Mouse (Mus musculus) MEL (cell line): ENCODE data around the gene Pou3f1. TPM values are rescaled to one million over a fixed set of nuclear protein-coding genes. Genes with fewer than 3 reads are reported as not detected.

Experiments
- DNase-seq: peaks from one replicate; pipeline ENCODE4 v3.0.0; 2011; ENCODE audit warnings: low read depth, low spot score
- H3K27ac ChIP-seq: 2 replicates; pipeline ENCODE4 v1.5.1; 2012; ENCODE audit warnings: low read depth, mild to moderate bottlenecking, control low read depth, low read length, moderate library complexity; ENCODE audit not compliant: control insufficient read depth
- H3K27me3 ChIP-seq, 2 experiments: fragments of 150-350 bp in 1 of 2; sonication (generic) in 1 of 2; 2 replicates each; pipeline ENCODE4 v1.6.1; 2012; ENCODE audit warnings: low read length in 2 of 2, mild to moderate bottlenecking in 2 of 2, improper control_type of control experiment in 1 of 2, moderate library complexity in 1 of 2; ENCODE audit not compliant: insufficient read depth in 2 of 2, control insufficient read depth in 1 of 2
- H3K36me3 ChIP-seq, 2 experiments: 2 replicates each; pipeline ENCODE4 v1.6.1; 2012 to 2014; ENCODE audit warnings: low read length in 2 of 2, improper control_type of control experiment in 1 of 2, inconsistent platforms in 1 of 2, mild to moderate bottlenecking in 1 of 2; ENCODE audit not compliant: insufficient read depth in 2 of 2, control insufficient read depth in 1 of 2
- H3K4me1 ChIP-seq, 2 experiments: fragments of 150-350 bp in 1 of 2; sonication (generic) in 1 of 2; 2 replicates each; pipeline ENCODE4 v1.6.1; 2012; ENCODE audit warnings: low read length in 2 of 2, improper control_type of control experiment in 1 of 2, mild to moderate bottlenecking in 1 of 2; ENCODE audit not compliant: insufficient read depth in 2 of 2, control insufficient read depth in 1 of 2
- H3K4me3 ChIP-seq, 2 experiments: fragments of 150-350 bp in 1 of 2; sonication (generic) in 1 of 2; 2 replicates each; pipeline ENCODE4 v1.5.1; 2012; ENCODE audit warnings: low read depth in 2 of 2, low read length in 2 of 2, mild to moderate bottlenecking in 2 of 2, moderate library complexity in 2 of 2, control low read depth in 1 of 2, improper control_type of control experiment in 1 of 2; ENCODE audit not compliant: control insufficient read depth in 1 of 2, insufficient read depth in 1 of 2
- H3K79me2 ChIP-seq: 2 replicates; pipeline ENCODE4 v1.6.1; 2012; ENCODE audit warnings: mild to moderate bottlenecking, low read length, moderate library complexity; ENCODE audit not compliant: control insufficient read depth, poor library complexity, insufficient read depth
- H3K9ac ChIP-seq: 2 replicates; pipeline ENCODE4 v1.6.1; 2012; ENCODE audit warnings: low read depth, mild to moderate bottlenecking, control low read depth, low read length, moderate library complexity; ENCODE audit not compliant: control insufficient read depth, poor library complexity, severe bottlenecking
- H3K9me3 ChIP-seq: fragments of 150-350 bp; sonication (generic); replicated peaks from 2 replicates; pipeline ENCODE4 v1.6.1; 2012; ENCODE audit warnings: mild to moderate bottlenecking, low read length, improper control_type of control experiment, moderate library complexity; ENCODE audit not compliant: insufficient read depth
- BHLHE40 ChIP-seq: IDR thresholded peaks from 2 replicates; pipeline ENCODE4 v1.6.1; 2012; ENCODE audit warnings: low read depth, mild to moderate bottlenecking, inconsistent platforms, low read length, improper control_type of control experiment, borderline replicate concordance
- CHD2 ChIP-seq: IDR thresholded peaks from 2 replicates; pipeline ENCODE4 v1.6.1; 2011; ENCODE audit warnings: low read length, improper control_type of control experiment
- CTCF ChIP-seq, 3 experiments: IDR thresholded peaks in 2 of 3; conservative IDR thresholded peaks in 1 of 3; 2 replicates each; pipeline ENCODE4 v1.5.1; 2011 to 2012; ENCODE audit warnings: low read length in 3 of 3, low read depth in 2 of 3, mild to moderate bottlenecking in 2 of 3, improper control_type of control experiment in 1 of 3, inconsistent platforms in 1 of 3, mixed read lengths in 1 of 3, moderate library complexity in 1 of 3; ENCODE audit not compliant: control insufficient read depth in 1 of 3, insufficient read depth in 1 of 3, poor library complexity in 1 of 3, severe bottlenecking in 1 of 3
- E2F4 ChIP-seq: IDR thresholded peaks from 2 replicates; pipeline ENCODE4 v1.6.1; 2011; ENCODE audit warnings: low read depth, low read length, improper control_type of control experiment, borderline replicate concordance
- ELF1 ChIP-seq: IDR thresholded peaks from 2 replicates; pipeline ENCODE4 v1.6.1; 2014; ENCODE audit warnings: low read depth, mild to moderate bottlenecking, inconsistent platforms, low read length, improper control_type of control experiment, moderate library complexity
- ETS1 ChIP-seq: IDR thresholded peaks from 2 replicates; pipeline ENCODE4 v1.6.1; 2012; ENCODE audit warnings: low read depth, mild to moderate bottlenecking, inconsistent platforms, low read length, improper control_type of control experiment, moderate library complexity
- GATA1 ChIP-seq: IDR thresholded peaks from 2 replicates; pipeline ENCODE4 v1.6.1; 2011; ENCODE audit warnings: low read depth, low read length, improper control_type of control experiment
- HCFC1 ChIP-seq: IDR thresholded peaks from 2 replicates; pipeline ENCODE4 v1.6.1; 2012; ENCODE audit warnings: low read depth, mild to moderate bottlenecking, inconsistent platforms, low read length, improper control_type of control experiment, moderate library complexity
- KAT2A ChIP-seq: conservative IDR thresholded peaks from 2 replicates; pipeline ENCODE4 v1.6.1; 2012; ENCODE audit warnings: low read depth, low read length, improper control_type of control experiment, inconsistent platforms
- MAFK ChIP-seq: IDR thresholded peaks from 2 replicates; pipeline ENCODE4 v1.6.1; 2011; ENCODE audit warnings: low read depth, mild to moderate bottlenecking, low read length, improper control_type of control experiment, borderline replicate concordance
- MAZ ChIP-seq: IDR thresholded peaks from 2 replicates; pipeline ENCODE4 v1.6.1; 2012; ENCODE audit warnings: low read depth, mild to moderate bottlenecking, inconsistent platforms, low read length, improper control_type of control experiment
- MEF2A ChIP-seq: IDR thresholded peaks from 2 replicates; pipeline ENCODE4 v1.6.1; 2014; ENCODE audit warnings: low read depth, mild to moderate bottlenecking, inconsistent platforms, low read length, improper control_type of control experiment; ENCODE audit not compliant: poor library complexity, insufficient replicate concordance, severe bottlenecking; ENCODE audit errors: extremely low read depth
- MXI1 ChIP-seq: IDR thresholded peaks from 2 replicates; pipeline ENCODE4 v1.6.1; 2011; ENCODE audit warnings: mild to moderate bottlenecking, low read depth, low read length, improper control_type of control experiment
- NRF1 ChIP-seq: IDR thresholded peaks from 2 replicates; pipeline ENCODE4 v1.6.1; 2014; ENCODE audit warnings: low read depth, mild to moderate bottlenecking, inconsistent platforms, low read length, improper control_type of control experiment, moderate library complexity; ENCODE audit not compliant: poor library complexity, insufficient read depth, severe bottlenecking
- POLR2A ChIP-seq, 2 experiments: IDR thresholded peaks; 2 replicates each; pipeline ENCODE4 v1.6.1; 2011 to 2012; ENCODE audit warnings: low read length in 2 of 2, mild to moderate bottlenecking in 2 of 2, control low read depth in 1 of 2, improper control_type of control experiment in 1 of 2, low read depth in 1 of 2, moderate library complexity in 1 of 2; ENCODE audit not compliant: control insufficient read depth in 1 of 2, insufficient read depth in 1 of 2, poor library complexity in 1 of 2
- POLR2AphosphoS2 ChIP-seq: IDR thresholded peaks from 2 replicates; pipeline ENCODE4 v1.6.1; 2011; ENCODE audit warnings: low read length, improper control_type of control experiment
- RAD21 ChIP-seq: IDR thresholded peaks from 2 replicates; pipeline ENCODE4 v1.6.1; 2011; ENCODE audit warnings: mild to moderate bottlenecking, low read depth, low read length, improper control_type of control experiment
- RCOR1 ChIP-seq: IDR thresholded peaks from 2 replicates; pipeline ENCODE4 v1.6.1; 2012; ENCODE audit warnings: low read depth, mild to moderate bottlenecking, inconsistent platforms, low read length, improper control_type of control experiment
- SIN3A ChIP-seq: IDR thresholded peaks from 2 replicates; pipeline ENCODE4 v1.6.1; 2012; ENCODE audit warnings: low read length, improper control_type of control experiment, inconsistent platforms
- TAL1 ChIP-seq: IDR thresholded peaks from 2 replicates; pipeline ENCODE4 v1.6.1; 2012; ENCODE audit warnings: mild to moderate bottlenecking, inconsistent platforms, low read length, moderate library complexity, mixed read lengths
- TBP ChIP-seq: IDR thresholded peaks from 2 replicates; pipeline ENCODE4 v1.8.0; 2011; ENCODE audit warnings: low read depth, low read length, improper control_type of control experiment
- TCF12 ChIP-seq: IDR thresholded peaks from 2 replicates; pipeline ENCODE4 v1.6.1; 2014; ENCODE audit warnings: low read depth, mild to moderate bottlenecking, inconsistent platforms, low read length, improper control_type of control experiment, moderate library complexity
- UBTF ChIP-seq: IDR thresholded peaks from 2 replicates; pipeline ENCODE4 v1.6.1; 2012; ENCODE audit warnings: low read depth, mild to moderate bottlenecking, inconsistent platforms, low read length, improper control_type of control experiment, moderate library complexity, borderline replicate concordance; ENCODE audit not compliant: insufficient read depth
- USF1 ChIP-seq: IDR thresholded peaks from 2 replicates; pipeline ENCODE4 v1.6.1; 2014; ENCODE audit warnings: low read depth, mild to moderate bottlenecking, inconsistent platforms, low read length, improper control_type of control experiment, moderate library complexity
- USF2 ChIP-seq, 2 experiments: IDR thresholded peaks; 2 replicates each; pipeline ENCODE4 v1.6.1; 2011 to 2012; ENCODE audit warnings: improper control_type of control experiment in 2 of 2, low read length in 2 of 2, borderline replicate concordance in 1 of 2, inconsistent platforms in 1 of 2, low read depth in 1 of 2, mild to moderate bottlenecking in 1 of 2; ENCODE audit not compliant: insufficient read depth in 1 of 2
- ZC3H11A ChIP-seq: IDR thresholded peaks from 2 replicates; pipeline ENCODE4 v1.6.1; 2012; ENCODE audit warnings: low read depth, mild to moderate bottlenecking, inconsistent platforms, low read length, improper control_type of control experiment
- ZKSCAN1 ChIP-seq: IDR thresholded peaks from 2 replicates; pipeline ENCODE4 v1.6.1; 2012; ENCODE audit warnings: low read depth, mild to moderate bottlenecking, inconsistent platforms, low read length, improper control_type of control experiment, moderate library complexity
- ZMIZ1 ChIP-seq: IDR thresholded peaks from 2 replicates; pipeline ENCODE4 v1.6.1; 2012; ENCODE audit warnings: low read depth, mild to moderate bottlenecking, inconsistent platforms, low read length, improper control_type of control experiment, moderate library complexity
- ZNF384 ChIP-seq: IDR thresholded peaks from 2 replicates; pipeline ENCODE4 v1.6.1; 2012; ENCODE audit warnings: low read depth, mild to moderate bottlenecking, inconsistent platforms, low read length, improper control_type of control experiment
- polyA plus RNA-seq, 2 experiments: library from polyadenylated mRNA; stranded (reverse) in 1 of 2; unstranded in 1 of 2; fragments of >175 nt in 1 of 2; fragments of >200 nt in 1 of 2; gene quantifications; 2 replicates each; pipeline versions ENCODE4 v1.2.1 to v1.2.4; 2012; ENCODE audit warnings: low replicate concordance in 2 of 2, low read depth in 1 of 2; ENCODE audit not compliant: insufficient read length in 2 of 2, insufficient read depth in 1 of 2, missing spikeins in 1 of 2
- total RNA-seq: library from RNA; depleted of rRNA; stranded (reverse); fragments of 300-350 nt; gene quantifications from 2 replicates; pipeline ENCODE4 v1.2.3, GENCODE M21; 2012

Pou3f1 gene
- total and polyA plus RNA-seq, 3 experiments: not detected

DNA sequence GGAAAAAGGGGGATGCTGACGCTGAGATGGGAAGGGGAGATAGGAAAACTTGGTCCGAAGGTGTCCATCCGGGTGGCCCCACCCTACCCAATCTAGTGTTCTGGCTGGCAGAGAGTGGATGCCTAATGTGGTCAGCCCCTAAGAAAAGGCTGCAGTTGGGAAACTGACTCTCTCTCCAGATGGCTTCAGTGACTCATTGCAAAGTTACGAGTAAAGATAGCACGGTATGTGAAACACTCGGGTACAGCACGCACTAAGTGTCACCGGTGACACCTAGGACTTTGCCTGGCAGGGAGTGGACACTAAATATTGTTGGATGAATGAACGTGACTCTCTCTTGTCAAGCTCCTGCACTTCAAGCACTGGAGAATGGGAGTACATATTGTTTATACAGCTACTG lies 12.7 kb upstream of the Pou3f1 start:
- H3K27me3 ChIP-seq: no peaks in the 10 kb centered on the region
- no peak overlapping the region for H3K9ac ChIP-seq
- H3K4me1 ChIP-seq: peaks cover 0 to 13% of the 10 kb centered on the region in 2 experiments; a peak in 1 of 4 replicates
- TF ChIP-seq ELF1: no peak
- TF ChIP-seq CTCF (IDR thresholded peaks at IDR 0.05 in 2 of 3, conservative IDR thresholded peaks at IDR 0.05 in 1 of 3; ENCODE audit: control insufficient read depth in 1 of 3, insufficient read depth in 1 of 3, low read depth in 2 of 3, low read length in 3 of 3, poor library complexity in 1 of 3, severe bottlenecking in 1 of 3): no peak
- TF ChIP-seq MXI1: no peak
- TF ChIP-seq TAL1: no peak
- TF ChIP-seq TCF12: no peak
- TF ChIP-seq SIN3A: no peak
- peaks cover 0 to 9% of the 10 kb centered on the region in 2 experiments; a peak in 2 of 4 replicates for H3K36me3 ChIP-seq
- H3K4me3 ChIP-seq: no peak overlapping the region
- H3K79me2 ChIP-seq: no peaks in the 10 kb centered on the region
- H3K9me3 ChIP-seq: no peaks in the 10 kb centered on the region
- no peak for DNase-seq
- no peak overlapping the region for H3K27ac ChIP-seq

DNA sequence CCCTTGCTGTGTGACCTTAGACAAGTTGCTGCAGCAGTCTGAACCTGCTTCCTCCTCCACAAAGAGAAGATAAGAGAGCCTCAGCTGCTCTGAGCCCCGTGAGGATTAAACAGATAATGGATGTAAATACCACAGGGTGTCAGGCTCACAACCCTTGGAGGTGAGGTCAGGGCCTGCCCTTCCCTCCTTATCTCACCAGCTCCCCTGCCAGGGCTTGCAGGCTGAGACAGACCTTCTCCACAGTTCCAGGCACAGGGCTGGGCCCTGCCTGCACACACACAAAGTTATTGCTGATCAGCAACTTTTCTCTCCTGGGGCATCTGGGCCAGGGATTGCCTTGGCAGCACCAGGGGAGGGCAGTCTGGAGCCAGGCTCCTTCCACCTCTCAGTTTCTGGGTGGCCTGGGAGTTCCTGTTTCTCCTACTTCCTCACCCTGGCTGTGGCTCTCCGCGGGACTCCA lies 11.6 kb upstream of the Pou3f1 start:
- H3K9me3 ChIP-seq: no peaks in the 10 kb centered on the region
- peak; percentile 78 for DNase-seq
- no peaks in the 10 kb centered on the region for H3K79me2 ChIP-seq
- H3K36me3 ChIP-seq: peaks cover 0 to 9% of the 10 kb centered on the region in 2 experiments; a peak in 2 of 4 replicates
- H3K27me3 ChIP-seq: no peaks in the 10 kb centered on the region
- no peak overlapping the region; a peak in 1 of 4 replicates for H3K4me3 ChIP-seq
- no peak overlapping the region for H3K27ac ChIP-seq
- H3K9ac ChIP-seq: no peak overlapping the region
- H3K4me1 ChIP-seq: peaks cover 0 to 13% of the 10 kb centered on the region in 2 experiments; a peak in 1 of 4 replicates
- TF ChIP-seq HCFC1 (no peak), NRF1 (no peak), RCOR1 (peak; percentile 68), ELF1 (no peak), KAT2A (no peak), POLR2AphosphoS2 (no peak), UBTF (no peak), SIN3A (peak; percentile 67), MAZ (no peak), ZC3H11A (no peak), E2F4 (no peak), TBP (no peak), TAL1 (peak; percentile 58), CTCF (IDR thresholded peaks at IDR 0.05 in 2 of 3, conservative IDR thresholded peaks at IDR 0.05 in 1 of 3; ENCODE audit: control insufficient read depth in 1 of 3, insufficient read depth in 1 of 3, low read depth in 2 of 3, low read length in 3 of 3, poor library complexity in 1 of 3, severe bottlenecking in 1 of 3) (peak in 2 of 3 experiments; percentile 26 to 35; a peak in 2 of 6 replicates), MXI1 (peak; percentile 30; the same call in 1 of the 2 replicates), MEF2A (no peak), ZNF384 (no peak), MAFK (peak; percentile 68; the same call in 1 of the 2 replicates), USF2 (IDR thresholded peaks at IDR 0.05; ENCODE audit: borderline replicate concordance in 1 of 2, insufficient read depth in 1 of 2, low read depth in 1 of 2, low read length in 2 of 2) (no peak), USF1 (no peak), RAD21 (peak; percentile 15), ZKSCAN1 (no peak), BHLHE40 (peak; percentile 91), POLR2A (IDR thresholded peaks at IDR 0.05; ENCODE audit: control insufficient read depth in 1 of 2, insufficient read depth in 1 of 2, low read depth in 1 of 2, low read length in 2 of 2, poor library complexity in 1 of 2) (no peak), ZMIZ1 (no peak), ETS1 (peak; percentile 93), CHD2 (no peak), GATA1 (peak; percentile 87)
